Mouse (Mus musculus) retina, postnatal 1 day (tissue): ENCODE measurements at regions not wholly inside any gene's neighbourhood (a gene's known extent, or its start where the extent isn't known, plus 50 kb on each side); places are given as distances from the start of the nearest gene placed in this dataset.

ENCODE experiments used
- DNase-seq: peaks from one replicate; pipeline ENCODE4 v3.0.0-alpha.2; 2012

DNA sequence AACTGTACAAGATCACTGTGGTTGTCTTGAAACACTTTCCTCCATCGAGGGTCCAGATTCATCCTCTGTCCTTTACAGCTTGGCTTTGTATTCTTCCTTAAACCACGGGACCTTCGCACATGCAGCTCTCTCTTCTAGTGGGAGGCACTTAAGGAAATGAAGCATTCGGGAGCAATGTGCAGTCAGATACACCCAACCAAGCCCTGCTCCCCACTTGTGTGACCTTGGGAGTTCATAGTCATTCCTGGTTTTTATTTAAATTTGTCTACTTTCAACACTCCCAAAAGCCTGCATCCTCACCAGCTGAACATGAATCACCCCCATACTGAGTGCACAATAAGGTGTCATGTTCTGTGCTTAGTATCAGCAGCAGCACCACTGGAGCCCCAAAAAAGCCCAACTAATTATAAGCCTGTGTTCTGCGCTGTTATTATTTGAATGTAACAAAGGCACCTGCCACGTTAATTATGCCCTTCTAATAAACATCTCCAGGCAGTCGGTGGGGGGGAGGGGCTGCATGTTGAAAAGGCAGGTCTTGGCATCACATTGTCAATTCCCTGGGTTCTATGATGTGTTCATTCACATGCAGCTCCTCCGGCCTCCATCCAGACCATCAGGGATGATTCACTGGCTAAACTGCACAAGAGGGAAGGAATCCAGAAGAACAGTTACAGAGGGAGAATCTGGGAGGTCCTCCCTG is 524.6 kb downstream of the 1810013L24Rik start:
- DNase-seq = no peak

DNA sequence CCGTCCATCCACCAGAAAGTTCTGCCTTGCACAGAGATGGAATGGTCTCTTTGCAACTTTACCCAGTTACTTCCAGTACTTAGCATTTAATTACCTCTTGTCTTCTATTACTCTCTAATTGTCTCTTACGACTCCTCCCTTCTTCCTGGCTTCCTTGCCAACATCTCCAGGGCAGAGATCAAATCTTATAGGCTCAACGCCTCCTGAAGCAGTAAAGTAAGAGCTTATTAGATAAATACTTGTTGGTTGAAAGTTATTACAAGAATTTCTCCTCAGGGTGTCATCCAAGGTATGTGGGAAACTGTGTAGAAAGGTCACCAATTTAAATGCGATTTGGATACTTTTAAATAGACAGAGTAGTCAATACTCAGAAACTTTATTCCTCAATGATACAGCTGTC is 528.8 kb downstream of the 1810013L24Rik start:
- DNase-seq = no peak

DNA sequence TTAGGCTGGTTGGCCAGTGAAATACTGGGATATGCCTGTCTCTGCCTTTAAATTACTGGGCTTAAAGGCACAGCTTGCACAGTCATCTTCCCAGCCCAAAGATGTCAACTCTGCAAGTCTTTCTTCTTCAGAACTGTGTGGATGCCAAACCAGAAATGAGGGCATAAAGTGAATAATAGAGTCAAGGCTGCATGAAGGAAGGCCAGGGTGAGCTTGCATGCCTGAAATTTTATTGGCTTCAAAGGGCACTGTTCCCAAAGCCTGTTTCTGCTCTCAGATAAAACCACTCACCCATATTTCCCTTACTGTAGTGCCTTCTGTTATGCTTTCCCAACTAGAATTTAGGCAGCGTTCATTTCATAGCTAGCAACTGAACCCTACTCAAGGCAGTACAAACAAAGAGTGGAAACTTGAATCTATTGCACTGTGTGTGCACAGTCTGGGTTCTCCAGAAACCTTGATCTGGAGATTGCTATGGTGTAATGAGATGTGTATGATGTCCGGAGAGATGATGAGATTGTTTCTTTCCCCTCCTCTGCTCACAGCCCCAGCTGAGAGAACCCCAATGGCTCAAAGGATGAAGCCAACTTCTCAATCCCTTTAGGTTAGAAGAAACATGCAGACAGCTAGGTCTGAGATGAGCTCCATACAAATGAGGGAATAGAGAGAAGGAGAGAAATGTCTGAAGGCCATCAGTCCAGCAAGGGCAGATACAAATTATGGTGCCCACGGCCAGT is 529.7 kb downstream of the 1810013L24Rik start:
- no peak for DNase-seq

GRCm38 (mm10) chr16:9360741-9361255 is 530.9 kb downstream of the 1810013L24Rik start:
- no peak for DNase-seq

GRCm38 (mm10) chr16:9362116-9362515 is 532.2 kb downstream of the 1810013L24Rik start:
- no peak for DNase-seq

GRCm38 (mm10) chr16:9364105-9364504 is 534.2 kb downstream of the 1810013L24Rik start:
- no peak for DNase-seq

GRCm38 (mm10) chr16:9390986-9391385 is 561.1 kb downstream of the 1810013L24Rik start:
- DNase-seq = no peak

- no peak for DNase-seq
Measured at GRCm38 (mm10) chr16:9404736-9405135, 574.8 kb downstream of the 1810013L24Rik start.

GRCm38 (mm10) chr16:9408196-9408595 is 578.3 kb downstream of the 1810013L24Rik start:
- DNase-seq = no peak

DNA sequence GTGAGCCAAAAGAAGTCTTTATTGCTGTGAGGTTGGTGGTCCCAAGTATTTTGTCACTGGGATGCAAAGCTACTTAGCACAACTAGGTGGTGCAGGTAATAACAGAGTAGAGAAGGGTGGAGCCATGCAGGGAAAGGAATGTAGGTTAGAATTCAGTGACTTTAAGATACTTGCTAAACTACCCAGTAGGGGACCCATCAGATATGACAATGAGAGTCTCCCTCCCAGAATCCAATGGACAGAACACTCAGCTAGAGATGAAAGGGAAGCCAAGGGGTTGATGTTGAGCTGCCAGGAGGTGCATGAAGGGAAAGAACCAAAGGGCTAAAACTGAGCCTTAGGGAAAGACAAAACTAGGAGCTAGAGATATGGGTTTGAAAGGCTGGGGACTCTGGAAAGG is 564.9 kb downstream of the Grin2a start:
- DNase-seq = no peak

DNA sequence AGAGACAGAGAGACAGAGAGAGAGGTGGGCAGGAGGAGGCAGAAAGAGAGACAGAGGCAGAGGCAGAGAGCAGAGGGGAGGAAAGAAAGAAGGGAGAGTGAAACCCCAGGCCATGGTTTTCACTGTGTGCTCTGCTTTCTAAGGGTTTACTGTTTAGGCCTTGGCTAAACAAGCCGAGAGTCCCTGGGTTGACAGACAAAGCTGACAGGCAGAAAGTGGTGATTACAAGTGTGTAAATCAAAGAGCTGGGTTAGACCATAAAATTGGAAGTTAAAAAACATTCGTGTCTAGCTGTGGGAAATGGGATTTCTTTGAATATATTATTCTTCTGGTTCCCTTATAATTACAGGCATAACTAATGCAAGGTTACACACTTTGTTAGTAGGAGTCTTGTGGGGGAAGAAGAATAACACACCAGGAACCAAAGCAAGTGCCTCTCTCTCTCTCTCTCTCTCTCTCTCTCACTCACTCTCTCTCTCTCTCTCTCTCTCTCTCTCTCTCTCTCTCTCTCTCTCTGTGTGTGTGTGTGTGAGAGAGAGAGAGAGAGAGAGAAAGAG is 556.0 kb downstream of the Grin2a start:
- no peak for DNase-seq

DNA sequence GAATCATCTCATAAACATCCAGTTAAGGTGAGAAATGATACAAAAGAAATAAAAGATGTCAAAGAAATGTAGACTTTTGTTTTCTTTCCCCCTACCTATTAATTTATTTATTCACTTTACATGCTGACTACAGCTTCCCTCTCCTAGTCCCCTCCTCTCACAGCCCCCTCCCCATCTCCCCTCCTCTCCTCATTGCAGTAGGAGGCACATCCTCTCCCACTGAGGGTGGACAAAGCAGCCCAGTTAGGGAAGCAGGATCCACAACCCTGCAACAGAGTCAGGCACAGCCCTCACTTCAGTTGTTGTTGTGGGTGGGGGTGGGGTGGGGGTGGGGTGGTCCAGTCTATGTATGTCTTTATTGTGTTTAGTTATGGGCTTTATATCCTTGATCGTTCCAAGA is 555.5 kb downstream of the Grin2a start:
- no peak for DNase-seq

DNA sequence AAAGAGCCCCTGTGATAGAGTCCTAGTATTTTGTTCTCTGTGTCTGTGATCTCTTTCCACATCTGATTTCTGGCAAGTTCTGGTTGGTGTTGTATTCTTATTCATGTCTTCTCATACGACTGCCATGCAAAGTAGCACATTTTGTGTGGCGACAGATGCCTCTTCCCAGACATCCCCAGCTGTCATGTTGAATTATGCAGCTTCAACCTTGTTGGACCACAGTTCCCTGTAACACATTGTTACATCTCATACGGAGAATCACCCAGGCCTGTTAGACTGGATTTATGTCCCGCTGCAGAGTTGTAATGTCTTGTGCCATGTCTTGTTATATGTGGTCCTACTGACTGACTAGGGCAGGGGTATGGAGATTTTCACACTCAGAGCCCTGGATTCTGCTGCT is 543.3 kb downstream of the Grin2a start:
- DNase-seq = peak; percentile 15

- DNase-seq = no peak
Measured at GRCm38 (mm10) chr16:9457574-9457973, 537.8 kb downstream of the Grin2a start.

DNA sequence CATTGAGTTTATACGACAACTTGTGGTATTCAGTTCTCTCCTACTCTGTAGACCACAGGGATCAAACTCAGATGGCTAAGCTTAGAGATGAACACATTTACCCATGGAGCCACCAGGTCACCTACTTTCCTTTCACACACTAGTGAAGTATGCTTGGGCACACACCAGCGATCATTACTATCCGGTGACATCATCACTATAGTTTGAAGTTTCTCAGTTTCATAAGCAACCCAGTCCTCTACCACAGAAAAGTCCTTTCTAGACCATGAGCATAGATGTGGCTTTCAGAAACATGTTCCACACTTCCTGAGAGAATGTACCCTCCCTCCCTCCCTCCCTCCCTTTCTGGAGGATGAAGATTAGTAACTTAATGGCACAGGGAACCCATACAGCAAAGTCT is 532.9 kb downstream of the Grin2a start:
- DNase-seq = no peak

DNA sequence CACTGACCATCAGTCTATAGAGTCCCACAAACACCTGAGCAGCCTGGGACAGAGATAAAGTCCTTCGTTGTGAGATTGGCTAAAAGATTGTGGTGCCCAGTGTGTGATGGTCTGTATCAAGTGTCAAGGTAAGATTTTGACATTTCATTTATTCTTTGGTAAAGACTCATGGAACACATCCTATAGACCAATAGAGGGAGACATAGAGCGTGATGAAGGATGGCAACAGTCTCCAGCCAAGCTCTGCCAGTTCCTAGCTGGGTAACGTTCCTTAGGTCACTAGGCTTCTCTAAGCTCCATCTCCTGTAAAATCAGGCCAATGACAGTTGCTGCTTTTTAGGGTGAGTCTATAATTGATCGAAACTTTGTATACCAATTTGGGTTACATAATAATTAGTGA is 526.0 kb downstream of the Grin2a start:
- peak; percentile 6 for DNase-seq

- no peak for DNase-seq
Measured at GRCm38 (mm10) chr16:9485291-9485690, 510.1 kb downstream of the Grin2a start.

DNA sequence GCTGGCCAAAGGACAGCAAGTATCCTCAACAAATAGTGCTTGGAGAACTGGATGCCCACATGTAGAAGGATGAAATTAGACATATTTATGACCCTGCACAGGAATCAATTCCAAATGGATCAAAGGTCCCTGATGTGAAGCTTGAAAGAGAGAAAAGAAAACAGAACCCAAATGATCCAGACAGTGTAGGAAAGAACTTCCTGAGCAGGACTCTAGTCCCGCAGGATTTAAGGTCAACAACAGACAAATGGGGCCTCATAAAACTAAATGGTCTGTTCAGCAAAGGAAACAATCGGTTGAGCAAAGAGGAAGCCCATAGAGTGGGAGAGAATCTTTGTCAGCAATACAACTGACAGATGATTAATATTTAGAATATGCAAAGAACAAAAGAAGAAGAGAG is 497.1 kb downstream of the Grin2a start:
- no peak for DNase-seq

DNA sequence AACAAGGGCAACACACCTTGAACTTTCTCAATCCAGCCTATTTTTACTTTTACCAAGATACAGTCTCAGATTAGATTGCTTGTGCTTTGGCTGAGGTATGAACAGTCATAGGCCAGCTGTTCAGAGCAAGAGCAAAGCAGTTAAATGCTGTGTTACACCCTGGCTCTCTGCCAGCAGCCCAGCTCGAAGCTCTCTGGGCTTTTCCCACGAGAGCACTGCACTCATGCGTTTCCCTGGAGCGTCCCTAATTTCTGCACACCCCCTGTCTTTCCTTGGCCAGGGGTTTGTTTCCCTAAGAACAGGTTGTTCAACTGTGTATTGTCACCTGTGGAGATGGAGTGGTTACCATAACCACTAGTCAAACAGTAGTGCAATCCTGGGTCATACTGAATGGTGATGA is 493.6 kb downstream of the Grin2a start:
- DNase-seq = peak; percentile 9

GRCm38 (mm10) chr16:9509666-9510065 is 485.7 kb downstream of the Grin2a start:
- no peak for DNase-seq

DNA sequence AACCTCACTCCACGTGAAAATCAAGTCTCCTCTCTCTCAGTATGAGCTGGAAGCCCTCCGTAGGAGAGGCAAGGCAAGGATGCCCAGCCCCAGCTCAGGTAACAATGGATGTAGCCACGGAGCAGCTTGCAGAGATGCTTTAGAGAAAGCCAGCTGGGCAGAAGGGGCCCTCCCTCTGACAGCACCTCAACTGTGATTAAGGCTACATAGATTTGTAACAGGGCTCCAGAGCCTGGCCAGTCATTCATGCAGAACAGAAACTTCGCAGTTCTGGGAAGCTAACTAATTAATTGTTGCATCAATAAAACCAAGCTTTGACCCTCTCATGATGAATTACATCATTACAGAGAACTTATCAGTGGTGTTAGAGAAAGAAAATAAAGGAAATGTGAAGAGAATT is 480.8 kb downstream of the Grin2a start:
- no peak for DNase-seq
